In the genomic region with DNA sequence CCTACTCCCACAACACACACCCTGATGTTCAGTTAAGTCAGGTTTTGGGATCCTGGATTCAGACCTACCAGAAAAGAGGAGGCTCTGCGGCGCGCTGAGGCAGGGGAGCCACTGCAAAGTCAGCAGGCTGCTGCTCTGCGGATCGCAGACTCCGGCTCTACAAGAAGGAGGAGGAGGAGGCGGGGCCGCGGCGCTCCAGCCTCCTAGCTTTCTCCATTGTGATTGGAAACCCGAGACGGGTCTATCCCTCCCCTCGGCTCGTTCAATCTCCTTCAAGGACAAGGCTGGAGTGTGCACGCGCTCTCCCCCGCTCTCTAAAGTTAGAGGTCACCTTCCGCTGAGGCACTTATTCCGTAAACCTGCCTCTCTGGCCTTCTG, we compare ENCODE assay signal across 8 mouse cellular contexts. TPM values are rescaled to one million over a fixed set of nuclear protein-coding genes. Genes with fewer than 3 reads are reported as not detected.
DNase-seq lines count a peak whose midpoint lies in the region; ATAC-seq lines count a peak whose summit lies in the region.

Ldhb (minus strand) TSS at position 173 of the 378 bp plus-strand sequence.

- H3K79me2 ChIP-seq in macrophage (ENCODE audit: inconsistent target) = no peaks in the 10 kb centered on the region

- peak within 1 kb of the TSS; percentile 18 for H3K4me3 ChIP-seq in macrophage (ENCODE audit: inconsistent target)

- intact Hi-C loops in gastrocnemius, postnatal 36 days (cut with DNase I) = no loop called here

- DNase-seq in adrenal gland, adult 8-10 months = peak; percentile 80
- peak; percentile 96 for DNase-seq in embryo, embryonic 11 days
- peak; percentile 59 to 70 for DNase-seq in gastrocnemius, postnatal 36 days
- peak; percentile 85 to 93 for DNase-seq in left cerebral cortex, adult 8-10 months (ENCODE audit: low spot score in 2 of 2)
- peak; percentile 47 for DNase-seq in retina, postnatal 7 days (ENCODE audit: low read depth, low spot score)
- DNase-seq in urinary bladder, postnatal 25 days (ENCODE audit: low spot score) = peak; percentile 74

- ATAC-seq in inflammation-experienced regulatory T-cells, adult 6 months = peak; percentile 96

- no peak within 1 kb of the TSS for H3K27ac ChIP-seq in macrophage

- no peaks in the 10 kb centered on the region for H3K36me3 ChIP-seq in macrophage (ENCODE audit: inconsistent target)

- 4% methylated on average over 19 of the region's 19 CpGs for WGBS in macrophage (ENCODE audit: missing documents)

RNA-seq across cellular contexts. Expression of gene Ldhb, which starts in this region (rescaled TPM):
- 100 to 1,000 TPM; 147 to 183 (median 159) TPM for total RNA-seq in adrenal gland, adult 8-10 months (2022)
- total RNA-seq in gastrocnemius, postnatal 36 days (2021) = 100 to 1,000 TPM; 236 to 395 TPM
- polyA plus RNA-seq in inflammation-experienced regulatory T-cells, adult 6 months (2017; shearing (Covaris generic)) = 100 to 1,000 TPM in 2 of 3 experiments, 10 to 100 TPM in 1; 58.7 to 153 (median 114) TPM
- total RNA-seq in left cerebral cortex, adult 8-10 months (2022) = 1,000 to 10,000 TPM in 1 of 4 experiments, 100 to 1,000 TPM in 3; 841 to 1,026 (median 936) TPM
- 1 to 10 TPM in 11 of 26 experiments, under 1 TPM in 5, not detected in 10; 0.69 to 7.9 (median 1.3) TPM for total RNA-seq in macrophage (2018; cell fraction: chromatin; rRNA removed)
- 1 to 10 TPM; 2.2 to 7.4 (median 4.8) TPM for total RNA-seq in macrophage (2018; cell fraction: cytosol; rRNA removed)
- total RNA-seq in macrophage (2018; cell fraction: nucleus; rRNA removed) = 1 to 10 TPM in 22 of 26 experiments, under 1 TPM in 3, not detected in 1; 0.59 to 3.4 (median 1.7) TPM
- 4.8 to 7.8 TPM (median 7.2 TPM) in 3 replicates for polyA plus RNA-seq in macrophage (2018)
